Mouse (Mus musculus) spleen, postnatal 4 days (tissue): ENCODE measurements around the gene Ubxn4.
"Not testable (repeated sequence)": the region's sequence is repeated elsewhere in the genome, so short reads cannot be mapped to it uniquely, and the experiment has no call there.

Source experiments
- DNase-seq, 2 experiments: peaks; one replicate each; pipeline ENCODE4 v3.0.0; 2022; ENCODE audit warnings: low spot score in 2 of 2

Ubxn4 gene

DNA sequence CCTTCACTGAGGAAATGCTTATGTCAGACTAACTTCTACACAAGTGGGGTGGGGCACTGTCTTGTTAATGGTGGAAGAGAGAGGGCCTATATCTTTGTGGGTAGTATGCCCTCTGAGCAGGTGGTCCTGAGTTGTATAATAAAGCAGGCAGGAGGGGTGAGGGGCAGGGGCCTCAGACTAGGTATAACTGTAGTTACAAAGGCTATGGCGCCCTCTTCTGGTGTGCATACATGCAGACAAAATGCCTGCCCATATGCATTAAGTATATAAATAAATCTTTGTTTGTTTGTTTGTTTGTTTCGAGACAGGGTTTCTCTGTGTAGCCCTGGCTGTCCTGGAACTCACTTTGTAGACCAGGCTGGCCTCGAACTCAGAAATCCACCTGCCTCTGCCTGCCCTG, 65.3 kb downstream of the Ubxn4 start:
- no peak for DNase-seq

DNA sequence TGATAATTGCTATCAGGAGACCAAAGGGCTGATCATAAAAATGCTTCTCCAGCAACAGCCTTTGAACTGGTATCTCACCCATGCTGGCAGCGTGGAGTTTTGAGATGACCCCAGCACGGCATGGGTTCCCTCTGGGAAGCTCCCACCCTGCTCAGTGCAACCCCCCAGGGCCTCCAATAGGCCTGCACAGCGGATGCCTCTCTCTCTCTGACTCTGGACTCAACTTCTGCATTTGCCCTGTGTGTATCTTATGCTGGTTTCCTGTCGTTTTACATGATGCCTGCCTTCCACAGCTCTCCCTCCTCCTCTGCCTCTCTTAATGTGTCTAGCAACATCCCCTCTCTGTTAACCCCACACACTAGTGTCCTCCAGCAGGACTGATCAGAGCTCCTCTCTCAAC, 70.9 kb downstream of the Ubxn4 start:
- DNase-seq, result no peak

DNA sequence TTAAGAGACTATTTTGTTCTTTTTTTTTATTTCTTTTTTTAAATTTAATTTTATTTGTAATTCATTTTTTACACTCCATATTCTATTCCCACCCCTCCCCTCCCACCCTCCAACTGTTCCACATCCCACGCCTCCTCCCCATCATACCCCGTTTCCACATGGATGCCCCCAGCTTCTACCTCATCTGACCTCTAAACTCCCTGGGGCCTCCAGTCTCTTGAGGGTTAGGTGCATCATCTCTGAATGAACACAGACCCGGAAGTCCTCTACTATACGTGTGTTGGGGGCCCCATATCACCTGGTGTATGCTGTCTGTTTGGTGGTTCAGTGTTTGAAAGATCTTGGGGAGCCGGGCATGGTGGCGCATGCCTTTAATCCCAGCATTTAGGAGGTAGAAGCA, 75.5 kb downstream of the Ubxn4 start:
- DNase-seq, result not testable (repeated sequence)

DNA sequence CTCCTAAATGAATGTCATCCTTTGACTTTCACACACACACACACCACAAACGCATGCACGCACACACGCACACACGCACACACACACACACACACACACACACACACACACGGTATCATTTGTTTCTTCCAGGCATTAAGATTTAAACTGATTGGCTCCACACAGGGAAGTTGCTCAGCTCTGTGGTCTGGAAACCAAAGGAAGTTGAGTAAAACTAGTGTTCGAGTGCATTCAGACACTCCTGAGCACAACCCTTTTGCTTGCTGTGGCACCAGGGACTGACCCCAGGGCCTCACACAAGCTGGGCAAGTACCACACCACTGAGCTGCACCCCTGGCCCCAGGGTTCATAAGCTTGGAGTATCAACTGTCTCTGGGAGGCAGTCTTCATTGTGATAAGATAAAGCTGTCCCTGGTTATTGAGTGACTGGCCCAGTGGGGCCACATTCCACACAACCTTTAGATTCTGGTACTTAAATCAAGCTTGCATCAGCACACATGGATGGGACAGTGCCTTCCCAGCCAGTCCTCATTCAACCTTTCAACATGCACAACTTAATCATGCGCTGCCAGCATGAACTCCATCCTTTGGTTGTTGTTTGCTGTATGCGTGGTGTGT, 79.4 kb downstream of the Ubxn4 start:
- DNase-seq, result no peak

DNA sequence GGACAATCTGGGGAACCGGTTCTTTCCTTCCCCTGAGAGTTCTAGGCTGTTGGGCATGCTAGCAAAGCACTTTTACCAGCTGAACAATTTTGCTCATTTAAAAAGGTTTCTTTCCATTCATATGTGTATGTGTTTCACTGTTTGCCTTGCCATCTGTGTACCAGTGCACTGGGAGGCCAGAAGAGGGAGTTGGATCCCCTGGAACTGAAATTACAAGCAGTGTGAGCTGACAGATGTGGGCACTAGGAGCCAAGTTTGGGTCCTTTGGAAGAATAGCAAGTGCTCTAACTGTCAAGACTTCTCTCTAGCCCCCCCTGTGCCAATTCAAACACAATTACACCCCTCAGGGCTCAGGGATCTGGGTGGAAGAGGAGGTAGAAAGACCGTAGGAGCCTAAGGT, 81.0 kb downstream of the Ubxn4 start:
- no peak for DNase-seq

DNA sequence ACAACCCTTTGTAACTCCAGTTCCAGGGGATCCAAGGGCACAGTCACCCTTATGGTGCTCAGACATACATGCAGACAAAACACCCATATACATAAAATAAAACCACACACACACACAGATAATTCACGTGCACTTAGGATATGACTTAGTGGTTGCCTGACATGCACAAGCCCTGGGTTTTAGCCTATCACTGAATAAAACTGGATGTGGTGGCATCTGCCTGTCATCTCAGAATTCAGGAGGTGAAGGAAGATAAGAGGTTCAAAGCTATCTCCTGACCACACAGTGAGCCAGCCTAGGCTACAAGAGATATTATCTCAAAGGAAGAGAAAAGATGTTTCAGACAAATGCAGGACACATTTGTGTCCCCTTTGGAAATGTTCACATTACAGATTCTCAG, 83.4 kb downstream of the Ubxn4 start:
- no peak for DNase-seq

DNA sequence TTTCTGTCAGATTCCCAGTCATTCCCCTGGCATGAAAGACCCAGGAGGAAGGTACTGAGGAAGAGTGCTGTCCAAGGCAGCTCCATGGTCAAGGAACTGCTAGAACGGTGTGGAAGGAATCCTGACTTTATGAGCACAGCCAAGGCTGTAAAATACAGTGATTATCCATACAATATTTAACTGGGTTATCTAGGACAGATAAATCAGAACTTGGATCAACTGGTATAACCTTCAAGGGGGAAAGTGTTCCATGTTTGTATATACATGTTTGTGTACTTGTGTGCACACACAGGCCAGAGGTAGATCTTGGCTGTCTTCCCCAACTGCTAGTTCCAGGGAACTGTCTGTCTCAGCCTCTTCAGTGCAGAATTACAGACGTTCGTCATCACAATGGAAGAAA, 84.5 kb downstream of the Ubxn4 start, which contains the start of gene Lct:
Gene Lct, minus strand, starts transcription at position 101 of the 400 bp plus-strand sequence.
- DNase-seq, result no peak
